24 mouse cellular contexts compared by ENCODE assay signal in the genomic region with DNA sequence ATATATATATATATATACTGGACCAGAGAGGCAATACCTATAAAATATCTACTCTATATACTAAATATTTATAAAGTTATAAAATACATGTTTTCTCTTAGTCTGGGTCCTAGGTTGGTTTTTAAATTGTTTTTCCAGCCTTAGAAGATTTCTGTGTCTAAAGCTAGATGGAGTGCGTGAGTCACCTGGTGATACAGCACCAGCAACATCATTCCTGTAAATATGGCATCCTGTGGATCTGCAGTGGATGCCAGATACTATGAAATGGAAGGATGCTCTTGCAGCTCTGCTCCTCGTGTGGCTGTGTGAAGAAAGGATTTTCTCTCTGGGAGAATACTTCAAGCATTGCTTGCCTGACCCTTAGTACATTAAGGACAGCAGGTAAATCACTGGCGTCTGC.
A peak's percentile ranks its signal among the peaks of the same experiment; 100 is the strongest.
DNase-seq lines count a peak whose midpoint lies in the region; ATAC-seq and TF ChIP-seq lines count a peak whose summit lies in the region.
"Had no signal": no experiment of that assay in that cellular context is flagged by ENCODE, and none has a peak within 500 bp of the region (broad histone marks: within the 10 kb centered on the region; RNA-seq: fewer than 3 reads in every experiment).

No protein-coding gene starts in this region.

- ATAC-seq in hindbrain, postnatal 0 days = no peak
- no peak for ATAC-seq in hindbrain, embryonic 11.5 days (ENCODE audit: low FRiP score)
- no peak for ATAC-seq in midbrain, postnatal 0 days (ENCODE audit: low FRiP score)
- ATAC-seq in midbrain, embryonic 11.5 days (ENCODE audit: low FRiP score) = no peak
- ATAC-seq: CD4-positive, CD25-positive, alpha-beta regulatory T cell, adult 4 months; forebrain, embryonic 13.5 days had no signal

- no peak overlapping the region for H3K9ac ChIP-seq in hindbrain, postnatal 0 days (replicated peaks; ENCODE audit: low read length)
- H3K9ac ChIP-seq in hindbrain, embryonic 11.5 days (ENCODE audit: low read depth, low read length) = no peak overlapping the region
- H3K9ac ChIP-seq in midbrain, postnatal 0 days (replicated peaks; ENCODE audit: low read length, poor library complexity, severe bottlenecking) = no peak overlapping the region
- no peak overlapping the region for H3K9ac ChIP-seq in midbrain, embryonic 11.5 days (ENCODE audit: low read length)
- H3K9ac ChIP-seq: forebrain, embryonic 13.5 days; heart, embryonic 13.5 days; hindbrain, embryonic 12.5 days; hindbrain, embryonic 15.5 days; intestine, embryonic 15.5 days had no signal

- H3K9me3 ChIP-seq in hindbrain, postnatal 0 days (ENCODE audit: low read length) = no peaks in the 10 kb centered on the region
- H3K9me3 ChIP-seq in hindbrain, embryonic 11.5 days (ENCODE audit: control insufficient read depth, low read length) = no peaks in the 10 kb centered on the region
- no peaks in the 10 kb centered on the region for H3K9me3 ChIP-seq in midbrain, postnatal 0 days (ENCODE audit: low read length)
- no peaks in the 10 kb centered on the region for H3K9me3 ChIP-seq in midbrain, embryonic 11.5 days (ENCODE audit: control insufficient read depth, low read length)
- H3K9me3 ChIP-seq: forebrain, embryonic 10.5 days; forebrain, embryonic 13.5 days; heart, embryonic 10.5 days; heart, embryonic 13.5 days; hindbrain, embryonic 12.5 days; hindbrain, embryonic 15.5 days; intestine, embryonic 15.5 days had no signal

- 67% methylated on average over 3 of the region's 3 CpGs for WGBS in hindbrain, postnatal 0 days
- 83% methylated on average over 3 of the region's 3 CpGs for WGBS in hindbrain, embryonic 11.5 days
- 63% methylated on average over 3 of the region's 3 CpGs for WGBS in midbrain, postnatal 0 days
- WGBS in midbrain, embryonic 11.5 days = 81% methylated on average over 3 of the region's 3 CpGs

- no peak overlapping the region for H3K4me3 ChIP-seq in hindbrain, postnatal 0 days (ENCODE audit: low read length)
- no peak overlapping the region for H3K4me3 ChIP-seq in hindbrain, embryonic 11.5 days (ENCODE audit: low read depth, low read length)
- H3K4me3 ChIP-seq in midbrain, postnatal 0 days (ENCODE audit: low read depth, low read length) = no peak overlapping the region
- no peak overlapping the region for H3K4me3 ChIP-seq in midbrain, embryonic 11.5 days (ENCODE audit: low read depth, low read length)
- H3K4me3 ChIP-seq: forebrain, embryonic 10.5 days; forebrain, embryonic 13.5 days; heart, adult 2 months; heart, embryonic 10.5 days; heart, embryonic 13.5 days; hindbrain, embryonic 12.5 days; hindbrain, embryonic 15.5 days; intestine, embryonic 15.5 days had no signal

- no peak overlapping the region for H3K4me2 ChIP-seq in hindbrain, postnatal 0 days (ENCODE audit: low read depth, low read length)
- H3K4me2 ChIP-seq in hindbrain, embryonic 11.5 days (replicated peaks; ENCODE audit: low read depth, low read length) = no peak overlapping the region
- H3K4me2 ChIP-seq in midbrain, postnatal 0 days (ENCODE audit: low read depth, low read length, poor library complexity, severe bottlenecking) = no peak overlapping the region
- H3K4me2 ChIP-seq in midbrain, embryonic 11.5 days = no peak overlapping the region
- H3K4me2 ChIP-seq: forebrain, embryonic 13.5 days; heart, embryonic 13.5 days; hindbrain, embryonic 12.5 days; hindbrain, embryonic 15.5 days; intestine, embryonic 15.5 days had no signal

- H3K36me3 ChIP-seq in hindbrain, postnatal 0 days (ENCODE audit: insufficient read depth, low read length) = no peaks in the 10 kb centered on the region
- no peaks in the 10 kb centered on the region for H3K36me3 ChIP-seq in hindbrain, embryonic 11.5 days (ENCODE audit: control insufficient read depth, insufficient read depth, low read length)
- H3K36me3 ChIP-seq in midbrain, postnatal 0 days (ENCODE audit: insufficient read depth, low read length) = no peaks in the 10 kb centered on the region
- no peaks in the 10 kb centered on the region for H3K36me3 ChIP-seq in midbrain, embryonic 11.5 days (ENCODE audit: control insufficient read depth, insufficient read depth, low read length)
- H3K36me3 ChIP-seq: forebrain, embryonic 10.5 days; heart, embryonic 10.5 days; heart, embryonic 13.5 days; hindbrain, embryonic 12.5 days; hindbrain, embryonic 15.5 days; intestine, embryonic 15.5 days had no signal

- no peak overlapping the region for H3K27ac ChIP-seq in hindbrain, postnatal 0 days
- no peak overlapping the region for H3K27ac ChIP-seq in hindbrain, embryonic 11.5 days (ENCODE audit: low read depth, low read length)
- no peak overlapping the region for H3K27ac ChIP-seq in midbrain, postnatal 0 days (ENCODE audit: low read depth, low read length)
- no peak overlapping the region for H3K27ac ChIP-seq in midbrain, embryonic 11.5 days (ENCODE audit: low read depth, low read length)
- H3K27ac ChIP-seq: forebrain, embryonic 10.5 days; forebrain, embryonic 13.5 days; heart, adult 2 months; heart, embryonic 10.5 days; heart, embryonic 13.5 days; hindbrain, embryonic 12.5 days; hindbrain, embryonic 15.5 days; intestine, embryonic 15.5 days had no signal

- no peaks in the 10 kb centered on the region for H3K27me3 ChIP-seq in hindbrain, postnatal 0 days (ENCODE audit: insufficient read depth, low read length)
- H3K27me3 ChIP-seq in hindbrain, embryonic 11.5 days (ENCODE audit: control insufficient read depth, insufficient read depth, low read length) = no peaks in the 10 kb centered on the region
- no peaks in the 10 kb centered on the region for H3K27me3 ChIP-seq in midbrain, postnatal 0 days (ENCODE audit: insufficient read depth, low read length)
- no peaks in the 10 kb centered on the region for H3K27me3 ChIP-seq in midbrain, embryonic 11.5 days (ENCODE audit: control insufficient read depth, insufficient read depth, low read length)
- H3K27me3 ChIP-seq: forebrain, embryonic 13.5 days; heart, embryonic 13.5 days; hindbrain, embryonic 12.5 days; hindbrain, embryonic 15.5 days; intestine, embryonic 15.5 days had no signal

- DNase-seq in hindbrain, postnatal 0 days (ENCODE audit: low spot score) = peak; percentile 32
- no peak for DNase-seq in hindbrain, embryonic 11.5 days (ENCODE audit: low spot score)
- DNase-seq in midbrain, postnatal 0 days (ENCODE audit: low spot score) = peak; percentile 50
- no peak for DNase-seq in midbrain, embryonic 11.5 days (ENCODE audit: low spot score, missing footprints)
- DNase-seq in brain, adult 2 months (ENCODE audit: low read depth, low spot score) = peak; percentile 9
- DNase-seq in right cerebral cortex, postnatal 14 days = no peak
- no peak for DNase-seq in cerebellum, adult 11-12 months
- DNase-seq: adrenal gland, postnatal 10 days; adrenal gland, postnatal 36 days; cerebellum, adult 18-20 months; cerebellum, adult 9-10 months; cerebellum, postnatal 14 days; gastrocnemius, postnatal 36 days; heart, adult 2 months; heart, postnatal 14 days; heart, postnatal 4 days had no signal

- peak; percentile 41; the same call in 1 of the 2 replicates for TF ChIP-seq CTCF in hindbrain, postnatal 0 days (IDR thresholded peaks at IDR 0.05; ENCODE audit: low read depth)
- peak; percentile 55 for TF ChIP-seq CTCF in midbrain, postnatal 0 days (IDR thresholded peaks at IDR 0.05)

- no peaks in the 10 kb centered on the region for H3K4me1 ChIP-seq in hindbrain, postnatal 0 days (ENCODE audit: insufficient read depth, low read length)
- no peaks in the 10 kb centered on the region for H3K4me1 ChIP-seq in hindbrain, embryonic 11.5 days (replicated peaks; ENCODE audit: control insufficient read depth, insufficient read depth, low read length)
- no peaks in the 10 kb centered on the region for H3K4me1 ChIP-seq in midbrain, postnatal 0 days (ENCODE audit: insufficient read depth, low read length)
- no peaks in the 10 kb centered on the region for H3K4me1 ChIP-seq in midbrain, embryonic 11.5 days (ENCODE audit: control insufficient read depth, insufficient read depth, low read length)
- H3K4me1 ChIP-seq: forebrain, embryonic 10.5 days; forebrain, embryonic 13.5 days; heart, embryonic 10.5 days; hindbrain, embryonic 12.5 days; hindbrain, embryonic 15.5 days; intestine, embryonic 15.5 days had no signal

Comparison
In these comparisons a context has a peak if more than half of its experiments do, and no peak if none do; other contexts are left out.
1. DNase-seq: peak in hindbrain, postnatal 0 days (single experiment), midbrain, postnatal 0 days (single experiment) and brain, adult 2 months (single experiment); none in hindbrain, embryonic 11.5 days (single experiment), midbrain, embryonic 11.5 days (single experiment), right cerebral cortex, postnatal 14 days (single experiment) and cerebellum, adult 11-12 months (single experiment).